Mouse (Mus musculus) inflammation-experienced regulatory T-cells, adult 16 weeks (primary cell): ENCODE measurements around the gene Rmdn2. TPM values are rescaled to one million over a fixed set of nuclear protein-coding genes. Genes with fewer than 3 reads are reported as not detected.

Experiments used
- polyA plus RNA-seq: library from polyadenylated mRNA; unstranded; fragments of 100-300 nt; shearing (Covaris generic); gene quantifications from one replicate; pipeline ENCODE4 v1.2.1, GENCODE M21; 2017

Rmdn2 gene
- polyA plus RNA-seq: 5.6 TPM

DNA sequence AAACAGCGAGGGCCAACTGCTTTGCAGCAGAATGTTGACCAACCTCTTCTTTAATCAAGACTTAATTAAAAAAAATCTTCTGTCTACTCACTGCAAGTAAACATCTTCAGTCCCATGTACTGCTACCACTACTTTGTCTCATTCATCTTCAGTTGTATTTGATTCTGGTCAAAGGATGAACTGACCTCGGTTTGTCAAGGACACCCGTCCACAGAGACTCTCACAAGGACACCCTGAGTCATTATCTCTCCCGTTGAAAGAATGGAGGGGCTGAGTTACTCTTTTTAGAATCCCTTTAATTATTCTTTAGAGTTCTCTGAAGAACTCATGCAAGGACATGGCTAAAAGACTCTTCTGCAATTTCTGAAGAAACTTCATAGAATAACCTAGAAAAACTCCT, at the start of gene Rmdn2:
Gene Rmdn2 (plus strand): TSS at position 319 of the 400 bp plus-strand sequence.

DNA sequence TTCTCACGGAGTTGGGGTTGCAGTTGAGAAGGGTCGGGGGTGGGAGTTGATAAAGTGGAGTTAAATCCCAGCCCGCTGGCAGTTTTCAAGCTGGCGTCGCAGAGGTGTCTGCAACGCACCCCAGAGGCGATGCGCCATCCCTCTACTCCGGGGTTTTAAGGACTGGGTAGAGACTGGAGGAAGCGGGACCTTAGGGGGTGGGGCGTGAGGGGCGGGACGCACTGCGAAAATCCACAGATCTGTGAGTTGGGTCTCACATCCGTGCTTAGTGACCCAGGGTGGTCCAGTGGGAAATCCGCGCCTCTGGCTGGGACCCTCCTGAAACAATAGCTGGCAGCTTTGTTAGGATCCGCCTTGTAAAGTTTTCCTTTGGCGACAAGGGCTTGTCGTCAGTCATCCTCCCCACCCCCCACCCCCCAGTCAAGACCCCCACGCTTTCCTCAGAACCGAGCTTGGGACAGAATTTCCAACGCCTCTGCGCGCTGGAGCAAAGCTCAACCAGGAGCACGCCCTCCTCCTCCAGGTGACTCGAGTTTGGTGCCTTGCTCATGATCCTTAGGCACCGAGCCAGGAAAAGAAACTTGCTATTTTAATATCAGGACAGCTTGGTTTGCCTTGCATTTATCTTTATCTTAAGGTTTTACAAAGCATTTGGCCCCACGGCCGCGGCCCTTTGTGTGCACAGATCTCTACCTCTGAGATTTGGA, 103.4 kb downstream of the Rmdn2 start, which contains the start of gene Cyp1b1:
Gene Cyp1b1 (minus strand): TSS at position 131 of the 707 bp plus-strand sequence.

Other genes with a start within 250 kb of the Rmdn2 start
- not detected for gene Cyp1b1, start 103.2 kb downstream of the Rmdn2 start, polyA plus RNA-seq